Mouse (Mus musculus) neural tube, embryonic 13.5 days (tissue): ENCODE data around the gene Ptpn7. TPM values are rescaled to one million over a fixed set of nuclear protein-coding genes. Genes with fewer than 3 reads are reported as not detected.

ENCODE experiments used
- ATAC-seq: fragments of 200-750 bp; cut with Nextera tagmentation; 2 replicates; pipeline ENCODE4 v1.8.0; 2017; ENCODE audit warnings: low read depth, mild to moderate bottlenecking, moderate TSS enrichment, moderate library complexity
- H3K27ac ChIP-seq: fragments of 300-500 bp; sonication (generic); replicated peaks from 2 replicates; pipeline ENCODE4 v1.5.1; 2015; ENCODE audit warnings: moderate library complexity, mild to moderate bottlenecking, inconsistent platforms
- H3K27me3 ChIP-seq: fragments of 300-500 bp; sonication (generic); 2 replicates; pipeline ENCODE4 v1.6.1; 2015; ENCODE audit warnings: mild to moderate bottlenecking, inconsistent platforms
- H3K36me3 ChIP-seq: fragments of 300-500 bp; sonication (generic); 2 replicates; pipeline ENCODE4 v1.6.1; 2015; ENCODE audit warnings: mild to moderate bottlenecking, inconsistent platforms
- H3K4me1 ChIP-seq: fragments of 300-500 bp; sonication (generic); replicated peaks from 2 replicates; pipeline ENCODE4 v1.6.1; 2015; ENCODE audit warnings: inconsistent platforms
- H3K4me2 ChIP-seq: fragments of 300-500 bp; sonication (generic); 2 replicates; pipeline ENCODE4 v1.6.1; 2015; ENCODE audit warnings: inconsistent platforms, mild to moderate bottlenecking, moderate library complexity
- H3K4me3 ChIP-seq: fragments of 300-500 bp; sonication (generic); 2 replicates; pipeline ENCODE4 v1.5.1; 2015; ENCODE audit warnings: mild to moderate bottlenecking, inconsistent platforms
- H3K9ac ChIP-seq: fragments of 300-500 bp; sonication (generic); 2 replicates; pipeline ENCODE4 v1.6.1; 2015; ENCODE audit warnings: moderate library complexity, mild to moderate bottlenecking, inconsistent platforms
- H3K9me3 ChIP-seq: fragments of 300-500 bp; sonication (generic); 2 replicates; pipeline ENCODE4 v1.6.1; 2016; ENCODE audit warnings: inconsistent platforms
- WGBS: fragments of 180-500 bp; shearing (Covaris S2); methylation state at CpG from one replicate; pipeline ENCODE4 v1.1.7; 2015; 5-methylcytosine and 5-hydroxymethylcytosine counted together
- polyA plus RNA-seq: library from polyadenylated mRNA; unstranded; fragments of >200 nt; fragmentation: Nextera tagmentation; extraction: Ambion mirVana; gene quantifications from 2 replicates; pipeline ENCODE4 v1.2.1, GENCODE M21; 2015

Ptpn7 gene
- polyA plus RNA-seq = 0.59 and 1.1 TPM in 2 replicates

- H3K9ac ChIP-seq = no peak within 1 kb of the TSS
- 40% methylated on average over 10 of the region's 10 CpGs for WGBS
- ATAC-seq = no peak
- no peak within 1 kb of the TSS for H3K27ac ChIP-seq
- no peak within 1 kb of the TSS for H3K4me3 ChIP-seq
- no peaks in the 10 kb centered on the region for H3K4me1 ChIP-seq
- peaks cover 18% of the 10 kb centered on the region; the same call in 1 of the 2 replicates for H3K27me3 ChIP-seq
- no peaks in the 10 kb centered on the region for H3K9me3 ChIP-seq
- H3K36me3 ChIP-seq = no peaks in the 10 kb centered on the region
- no peak within 1 kb of the TSS for H3K4me2 ChIP-seq
These were observed at the start of gene Ptpn7 for GRCm38 (mm10) chr1:135132473-135132872. Gene Ptpn7, plus strand, starts transcription at chr1:135132700.

GRCm38 (mm10) chr1:135083465-135083864 is 49.0 kb upstream of the Ptpn7 start:
- H3K4me2 ChIP-seq = no peak overlapping the region
- no peaks in the 10 kb centered on the region for H3K9me3 ChIP-seq
- no peak overlapping the region for H3K27ac ChIP-seq
- H3K9ac ChIP-seq = no peak overlapping the region
- no peaks in the 10 kb centered on the region; the same call in 1 of the 2 replicates for H3K4me1 ChIP-seq
- peaks cover 35% of the 10 kb centered on the region for H3K27me3 ChIP-seq
- H3K4me3 ChIP-seq = no peak overlapping the region
- H3K36me3 ChIP-seq = no peaks in the 10 kb centered on the region
- ATAC-seq = no peak
- 61% methylated on average over 9 of the region's 9 CpGs for WGBS

- H3K4me2 ChIP-seq = no peak overlapping the region
- H3K4me1 ChIP-seq = no peaks in the 10 kb centered on the region; the same call in 1 of the 2 replicates
- no peak overlapping the region for H3K27ac ChIP-seq
- WGBS = 17% methylated on average over 28 of the region's 28 CpGs
- H3K36me3 ChIP-seq = no peaks in the 10 kb centered on the region
- peaks cover 35% of the 10 kb centered on the region for H3K27me3 ChIP-seq
- no peak for ATAC-seq
- H3K9ac ChIP-seq = no peak overlapping the region
- H3K9me3 ChIP-seq = no peaks in the 10 kb centered on the region
- H3K4me3 ChIP-seq = no peak overlapping the region
These were observed 47.1 kb upstream of the Ptpn7 start for GRCm38 (mm10) chr1:135085296-135085871.

- no peak overlapping the region for H3K9ac ChIP-seq
- H3K4me2 ChIP-seq = no peak overlapping the region
- H3K27ac ChIP-seq = no peak overlapping the region
- no peaks in the 10 kb centered on the region for H3K9me3 ChIP-seq
- H3K36me3 ChIP-seq = no peaks in the 10 kb centered on the region
- H3K27me3 ChIP-seq = peaks cover 35% of the 10 kb centered on the region
- ATAC-seq = no peak
- WGBS = 26% methylated on average over 7 of the region's 7 CpGs
- H3K4me3 ChIP-seq = no peak overlapping the region
- no peaks in the 10 kb centered on the region; the same call in 1 of the 2 replicates for H3K4me1 ChIP-seq
These were observed 46.5 kb upstream of the Ptpn7 start for GRCm38 (mm10) chr1:135086015-135086414.

GRCm38 (mm10) chr1:135087414-135087813 is 45.1 kb upstream of the Ptpn7 start:
- no peak overlapping the region for H3K27ac ChIP-seq
- 60% methylated on average over 1 of the region's 1 CpGs for WGBS
- H3K36me3 ChIP-seq = no peaks in the 10 kb centered on the region
- H3K9me3 ChIP-seq = no peaks in the 10 kb centered on the region
- peaks cover 35% of the 10 kb centered on the region for H3K27me3 ChIP-seq
- H3K9ac ChIP-seq = no peak overlapping the region
- no peaks in the 10 kb centered on the region; the same call in 1 of the 2 replicates for H3K4me1 ChIP-seq
- no peak for ATAC-seq
- no peak overlapping the region for H3K4me3 ChIP-seq
- no peak overlapping the region for H3K4me2 ChIP-seq

- Histone ChIP-seq H3K4me1 (no peaks in the 10 kb centered on the region; the same call in 1 of the 2 replicates), H3K36me3 (no peaks in the 10 kb centered on the region), H3K27me3 (peaks cover 27% of the 10 kb centered on the region), H3K27ac (no peak overlapping the region), H3K4me3 (no peak overlapping the region), H3K9me3 (no peaks in the 10 kb centered on the region), H3K9ac (no peak overlapping the region), H3K4me2 (no peak overlapping the region)
- no peak for ATAC-seq
- WGBS = 84% methylated on average over 10 of the region's 10 CpGs
These were observed 42.9 kb upstream of the Ptpn7 start for GRCm38 (mm10) chr1:135089626-135090025.

GRCm38 (mm10) chr1:135090914-135091313 is 41.6 kb upstream of the Ptpn7 start:
- peaks cover 15% of the 10 kb centered on the region for H3K27me3 ChIP-seq
- H3K4me3 ChIP-seq = no peak overlapping the region
- no peaks in the 10 kb centered on the region for H3K36me3 ChIP-seq
- no peak overlapping the region for H3K9ac ChIP-seq
- WGBS = 65% methylated on average over 3 of the region's 3 CpGs
- H3K9me3 ChIP-seq = no peaks in the 10 kb centered on the region
- no peaks in the 10 kb centered on the region for H3K4me1 ChIP-seq
- ATAC-seq = no peak
- H3K27ac ChIP-seq = no peak overlapping the region
- no peak overlapping the region for H3K4me2 ChIP-seq

GRCm38 (mm10) chr1:135094723-135095122 is 37.8 kb upstream of the Ptpn7 start:
- no peak for ATAC-seq
- no peak overlapping the region for H3K4me3 ChIP-seq
- no peak overlapping the region for H3K9ac ChIP-seq
- no peak overlapping the region for H3K27ac ChIP-seq
- no peak overlapping the region for H3K4me2 ChIP-seq
- 73% methylated on average over 7 of the region's 7 CpGs for WGBS
- no peaks in the 10 kb centered on the region for H3K27me3 ChIP-seq
- no peaks in the 10 kb centered on the region for H3K9me3 ChIP-seq
- H3K36me3 ChIP-seq = no peaks in the 10 kb centered on the region
- H3K4me1 ChIP-seq = peaks cover 5% of the 10 kb centered on the region; the same call in 1 of the 2 replicates

GRCm38 (mm10) chr1:135095189-135095588 is 37.3 kb upstream of the Ptpn7 start:
- Histone ChIP-seq H3K9ac (no peak overlapping the region), H3K27ac (no peak overlapping the region), H3K27me3 (peaks cover 2% of the 10 kb centered on the region; the same call in 1 of the 2 replicates), H3K36me3 (no peaks in the 10 kb centered on the region), H3K4me3 (no peak overlapping the region), H3K4me2 (no peak overlapping the region), H3K4me1 (peaks cover 7% of the 10 kb centered on the region; the same call in 1 of the 2 replicates), H3K9me3 (no peaks in the 10 kb centered on the region)
- no peak for ATAC-seq
- 68% methylated on average over 7 of the region's 7 CpGs for WGBS

- H3K36me3 ChIP-seq = no peaks in the 10 kb centered on the region
- H3K4me1 ChIP-seq = peaks cover 10% of the 10 kb centered on the region; the same call in 1 of the 2 replicates
- H3K9ac ChIP-seq = no peak overlapping the region
- no peak overlapping the region for H3K4me3 ChIP-seq
- WGBS = 72% methylated on average over 11 of the region's 11 CpGs
- H3K9me3 ChIP-seq = no peaks in the 10 kb centered on the region
- no peak for ATAC-seq
- peaks cover 13% of the 10 kb centered on the region for H3K27me3 ChIP-seq
- no peak overlapping the region for H3K27ac ChIP-seq
- H3K4me2 ChIP-seq = no peak overlapping the region
These were observed 36.2 kb upstream of the Ptpn7 start for GRCm38 (mm10) chr1:135096312-135096711.

- Histone ChIP-seq H3K36me3 (no peaks in the 10 kb centered on the region), H3K27me3 (peaks cover 25% of the 10 kb centered on the region), H3K27ac (no peak overlapping the region), H3K4me2 (no peak overlapping the region), H3K4me3 (no peak overlapping the region), H3K9ac (no peak overlapping the region), H3K9me3 (no peaks in the 10 kb centered on the region), H3K4me1 (peaks cover 10% of the 10 kb centered on the region; the same call in 1 of the 2 replicates)
- ATAC-seq = no peak
- 92% methylated on average over 6 of the region's 6 CpGs for WGBS
These were observed 35.1 kb upstream of the Ptpn7 start for GRCm38 (mm10) chr1:135097441-135097840.

- Histone ChIP-seq H3K4me2 (no peak overlapping the region), H3K4me3 (no peak overlapping the region), H3K9me3 (no peaks in the 10 kb centered on the region), H3K36me3 (no peaks in the 10 kb centered on the region), H3K4me1 (peaks cover 10% of the 10 kb centered on the region; the same call in 1 of the 2 replicates), H3K27ac (no peak overlapping the region), H3K27me3 (peaks cover 35% of the 10 kb centered on the region), H3K9ac (no peak overlapping the region)
- WGBS = 85% methylated on average over 7 of the region's 7 CpGs
- ATAC-seq = no peak
These were observed 34.1 kb upstream of the Ptpn7 start for GRCm38 (mm10) chr1:135098441-135098840.

GRCm38 (mm10) chr1:135100400-135100799 is 32.1 kb upstream of the Ptpn7 start:
- no peaks in the 10 kb centered on the region for H3K9me3 ChIP-seq
- no peak overlapping the region for H3K9ac ChIP-seq
- 67% methylated on average over 7 of the region's 7 CpGs for WGBS
- H3K36me3 ChIP-seq = no peaks in the 10 kb centered on the region
- H3K27ac ChIP-seq = no peak overlapping the region
- H3K4me1 ChIP-seq = peaks cover 19% of the 10 kb centered on the region
- H3K4me3 ChIP-seq = no peak overlapping the region
- no peak overlapping the region for H3K4me2 ChIP-seq
- H3K27me3 ChIP-seq = peaks cover 54% of the 10 kb centered on the region
- ATAC-seq = no peak
